Mouse (Mus musculus): ENCODE results near the gene Il25. TPM values are rescaled to one million over a fixed set of nuclear protein-coding genes. Genes with fewer than 3 reads are reported as not detected.
"Not testable (repeated sequence)": the region's sequence is repeated elsewhere in the genome, so short reads cannot be mapped to it uniquely, and the experiment has no call there.

The Il25 gene
- polyA plus RNA-seq, 1 experiment from 2014 or later = not detected

DNA sequence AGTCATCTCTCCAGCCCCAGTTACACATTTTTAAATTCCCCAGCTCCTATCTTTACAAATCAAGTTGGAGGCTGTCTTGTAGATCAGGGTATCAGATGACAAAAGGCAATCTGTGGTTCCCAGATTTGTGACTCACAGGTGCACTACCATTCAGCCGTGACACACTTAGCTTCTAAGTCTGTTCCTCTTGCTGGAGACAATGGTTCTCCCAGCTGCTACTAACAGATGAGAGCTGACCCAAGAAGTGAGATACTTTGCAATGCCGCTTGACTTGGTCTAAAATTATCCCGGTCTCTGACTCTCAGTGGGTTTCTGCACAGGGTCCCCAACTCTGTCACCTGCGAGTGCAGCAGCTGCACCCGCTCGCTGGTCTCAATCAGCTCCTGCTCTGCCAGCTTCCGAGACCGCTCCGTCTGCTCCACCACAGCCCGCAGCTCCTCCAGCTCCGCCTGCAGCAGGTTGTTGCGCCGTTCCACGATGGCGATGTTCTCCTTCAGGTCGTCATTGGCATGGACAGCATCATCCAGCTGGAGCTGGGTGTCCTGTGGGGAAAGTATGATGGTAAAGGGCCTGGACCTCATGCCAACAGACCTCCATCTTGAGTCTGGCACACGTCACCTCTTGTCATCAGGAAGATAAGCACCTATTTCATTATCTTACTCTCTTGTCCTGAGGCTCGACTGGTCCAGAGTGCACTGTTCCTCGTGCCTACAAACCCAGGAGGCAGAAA lies 13.6 kb downstream of the Il25 start:
- H3K4me1 ChIP-seq (ENCODE audit: control insufficient read depth, insufficient read depth, low read length) = no peaks in the 10 kb centered on the region
- H3K27me3 ChIP-seq (ENCODE audit: control insufficient read depth, insufficient read depth, low read length) = no peaks in the 10 kb centered on the region
- 72% methylated on average over 19 of the region's 19 CpGs for WGBS
- no peak overlapping the region for H3K9ac ChIP-seq (ENCODE audit: low read length)
- no peak for ATAC-seq (ENCODE audit: insufficient read depth, low FRiP score)
- H3K27ac ChIP-seq (ENCODE audit: low read length) = no peak overlapping the region
- H3K36me3 ChIP-seq (ENCODE audit: control insufficient read depth, insufficient read depth, low read length) = no peaks in the 10 kb centered on the region
- no peak overlapping the region for H3K4me3 ChIP-seq (replicated peaks; ENCODE audit: low read length)
- no peak overlapping the region for H3K4me2 ChIP-seq (ENCODE audit: low read depth, low read length)
- H3K9me3 ChIP-seq (replicated peaks; ENCODE audit: control insufficient read depth, low read length) = no peaks in the 10 kb centered on the region

DNA sequence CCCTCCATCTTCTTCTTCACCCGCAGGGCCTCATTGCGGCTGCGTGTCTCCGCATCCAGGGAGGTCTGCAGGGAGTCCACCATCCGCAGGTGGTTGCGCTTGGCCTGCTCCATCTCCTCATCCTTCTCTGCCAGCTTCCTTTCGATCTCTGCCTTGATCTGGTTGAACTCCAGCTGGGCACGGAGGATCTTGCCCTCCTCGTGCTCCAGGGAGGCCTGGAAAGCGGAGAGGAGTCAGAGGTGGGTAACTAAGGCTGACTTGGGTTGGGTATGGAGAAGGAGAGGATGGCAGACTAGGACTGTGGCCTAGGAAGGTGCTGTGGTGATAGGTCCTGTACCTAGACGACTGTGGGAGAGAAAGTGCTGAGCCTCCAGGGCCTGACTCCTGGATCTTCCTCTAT lies 14.5 kb downstream of the Il25 start:
- H3K4me2 ChIP-seq (ENCODE audit: low read depth, low read length); H3K9ac ChIP-seq (ENCODE audit: low read length); H3K27me3 ChIP-seq (ENCODE audit: control insufficient read depth, insufficient read depth, low read length); H3K4me1 ChIP-seq (ENCODE audit: control insufficient read depth, insufficient read depth, low read length); H3K36me3 ChIP-seq (ENCODE audit: control insufficient read depth, insufficient read depth, low read length); H3K9me3 ChIP-seq (replicated peaks; ENCODE audit: control insufficient read depth, low read length); ATAC-seq (ENCODE audit: insufficient read depth, low FRiP score); H3K27ac ChIP-seq (ENCODE audit: low read length); H3K4me3 ChIP-seq (replicated peaks; ENCODE audit: low read length): not testable (repeated sequence)
- WGBS = 86% methylated on average over 10 of the region's 11 CpGs

DNA sequence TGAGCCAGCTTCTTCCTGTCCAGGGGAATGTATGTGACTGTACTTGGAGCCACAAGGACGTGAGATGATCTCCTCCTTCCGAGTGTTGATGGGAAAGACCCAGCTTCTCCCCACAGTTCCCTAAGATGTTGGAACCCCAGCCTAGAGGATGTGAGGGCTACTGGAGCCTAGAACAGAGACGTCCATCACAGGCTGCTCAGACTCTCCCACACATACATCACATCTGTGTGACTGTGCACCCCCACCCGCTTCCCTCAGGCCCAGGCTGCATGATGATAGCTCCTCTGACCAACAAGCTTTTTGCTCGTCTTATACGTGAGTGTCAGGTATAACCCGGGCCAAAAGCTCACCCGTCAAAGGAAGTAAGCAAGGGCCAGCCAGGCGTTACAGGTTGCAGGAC lies 16.3 kb downstream of the Il25 start:
- H3K9ac ChIP-seq (ENCODE audit: low read length) = no peak overlapping the region
- H3K4me3 ChIP-seq (replicated peaks; ENCODE audit: low read length) = no peak overlapping the region
- H3K4me1 ChIP-seq (ENCODE audit: control insufficient read depth, insufficient read depth, low read length) = no peaks in the 10 kb centered on the region
- H3K27ac ChIP-seq (ENCODE audit: low read length) = no peak overlapping the region
- no peak for ATAC-seq (ENCODE audit: insufficient read depth, low FRiP score)
- H3K27me3 ChIP-seq (ENCODE audit: control insufficient read depth, insufficient read depth, low read length) = no peaks in the 10 kb centered on the region
- no peaks in the 10 kb centered on the region for H3K36me3 ChIP-seq (ENCODE audit: control insufficient read depth, insufficient read depth, low read length)
- no peaks in the 10 kb centered on the region for H3K9me3 ChIP-seq (replicated peaks; ENCODE audit: control insufficient read depth, low read length)
- no peak overlapping the region for H3K4me2 ChIP-seq (ENCODE audit: low read depth, low read length)
- WGBS = 81% methylated on average over 9 of the region's 9 CpGs

DNA sequence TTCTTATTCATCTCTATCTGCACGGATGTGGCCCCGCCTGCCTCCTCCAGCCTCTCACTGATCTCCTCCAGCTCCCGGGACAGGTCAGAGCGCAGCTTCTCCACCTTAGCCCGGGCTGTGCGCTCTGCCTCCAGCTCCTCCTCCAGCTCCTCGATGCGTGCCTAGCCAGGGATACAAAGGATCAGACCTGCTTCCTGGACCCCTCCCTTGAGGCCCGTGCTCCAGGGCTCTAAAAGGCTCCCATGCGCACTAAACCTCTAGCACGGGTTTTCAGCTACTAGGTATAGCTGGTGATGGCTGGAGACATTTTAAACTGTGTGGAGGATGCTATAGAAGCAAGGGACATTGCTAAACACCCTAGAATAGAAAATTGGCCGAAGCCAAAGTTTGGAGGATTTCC lies 18.0 kb downstream of the Il25 start:
- no peak for ATAC-seq (ENCODE audit: insufficient read depth, low FRiP score)
- Histone ChIP-seq H3K36me3 (ENCODE audit: control insufficient read depth, insufficient read depth, low read length) (no peaks in the 10 kb centered on the region), H3K27ac (ENCODE audit: low read length) (no peak overlapping the region), H3K4me1 (ENCODE audit: control insufficient read depth, insufficient read depth, low read length) (no peaks in the 10 kb centered on the region), H3K4me2 (ENCODE audit: low read depth, low read length) (no peak overlapping the region), H3K27me3 (ENCODE audit: control insufficient read depth, insufficient read depth, low read length) (no peaks in the 10 kb centered on the region), H3K9ac (ENCODE audit: low read length) (no peak overlapping the region), H3K9me3 (replicated peaks; ENCODE audit: control insufficient read depth, low read length) (no peaks in the 10 kb centered on the region), H3K4me3 (replicated peaks; ENCODE audit: low read length) (no peak overlapping the region)
- 52% methylated on average over 12 of the region's 12 CpGs for WGBS

DNA sequence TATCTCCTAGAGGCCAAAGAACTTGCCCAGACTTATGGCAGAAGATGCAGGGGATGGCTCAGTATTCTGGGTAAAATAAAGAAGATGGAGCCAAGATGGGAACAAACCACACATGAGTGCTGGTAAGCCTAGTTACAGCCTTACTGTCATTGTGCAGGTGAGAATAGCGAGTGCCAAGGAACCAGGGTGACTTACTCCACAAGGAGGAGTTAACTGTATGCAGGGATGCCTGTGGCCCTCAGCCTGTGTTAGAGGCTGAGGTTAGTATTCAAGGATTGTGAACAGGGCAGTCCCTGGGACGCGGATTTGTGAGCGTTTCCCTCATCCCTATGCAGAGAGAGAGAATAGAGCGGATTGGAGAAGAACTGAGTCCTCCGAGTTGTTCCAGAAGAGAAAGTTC lies 19.1 kb downstream of the Il25 start:
- H3K36me3 ChIP-seq (ENCODE audit: control insufficient read depth, insufficient read depth, low read length) = no peaks in the 10 kb centered on the region
- no peak overlapping the region for H3K4me3 ChIP-seq (replicated peaks; ENCODE audit: low read length)
- no peak overlapping the region for H3K27ac ChIP-seq (ENCODE audit: low read length)
- no peak overlapping the region for H3K4me2 ChIP-seq (ENCODE audit: low read depth, low read length)
- WGBS = 81% methylated on average over 6 of the region's 6 CpGs
- no peak for ATAC-seq (ENCODE audit: insufficient read depth, low FRiP score)
- no peaks in the 10 kb centered on the region for H3K27me3 ChIP-seq (ENCODE audit: control insufficient read depth, insufficient read depth, low read length)
- H3K9ac ChIP-seq (ENCODE audit: low read length) = no peak overlapping the region
- no peaks in the 10 kb centered on the region for H3K4me1 ChIP-seq (ENCODE audit: control insufficient read depth, insufficient read depth, low read length)
- H3K9me3 ChIP-seq (replicated peaks; ENCODE audit: control insufficient read depth, low read length) = no peaks in the 10 kb centered on the region

DNA sequence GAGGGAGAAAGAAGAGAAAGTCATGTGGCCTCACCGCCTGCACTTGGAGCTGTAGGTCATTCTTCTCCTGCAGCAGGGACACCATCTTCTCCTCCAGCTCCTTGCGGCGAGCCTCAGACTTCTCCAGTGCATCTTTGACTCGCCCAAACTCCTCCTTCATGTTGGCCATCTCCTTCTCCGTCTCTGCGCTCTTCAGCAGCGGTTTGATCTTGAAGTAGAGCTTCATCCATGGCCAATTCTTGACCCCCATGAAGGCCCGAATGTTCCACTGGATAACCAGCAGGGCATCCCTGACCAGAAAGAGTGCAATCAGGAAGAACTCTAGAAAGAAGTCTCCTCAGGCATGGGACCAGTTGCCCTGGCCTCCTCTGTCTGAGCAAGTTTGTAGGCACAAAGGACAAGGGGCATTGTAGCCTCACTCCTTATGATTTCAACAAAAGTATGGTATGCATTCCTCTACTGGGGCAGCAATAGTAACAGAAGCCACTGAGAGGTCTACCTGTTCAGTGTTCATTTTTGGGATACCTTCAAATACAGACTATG lies 21.2 kb downstream of the Il25 start:
- Histone ChIP-seq H3K4me1 (ENCODE audit: control insufficient read depth, insufficient read depth, low read length) (no peaks in the 10 kb centered on the region), H3K9me3 (replicated peaks; ENCODE audit: control insufficient read depth, low read length) (no peaks in the 10 kb centered on the region), H3K4me2 (ENCODE audit: low read depth, low read length) (no peak overlapping the region), H3K36me3 (ENCODE audit: control insufficient read depth, insufficient read depth, low read length) (no peaks in the 10 kb centered on the region), H3K4me3 (replicated peaks; ENCODE audit: low read length) (no peak overlapping the region), H3K27ac (ENCODE audit: low read length) (no peak overlapping the region), H3K9ac (ENCODE audit: low read length) (no peak overlapping the region), H3K27me3 (ENCODE audit: control insufficient read depth, insufficient read depth, low read length) (no peaks in the 10 kb centered on the region)
- WGBS = 92% methylated on average over 8 of the region's 8 CpGs
- no peak for ATAC-seq (ENCODE audit: insufficient read depth, low FRiP score)

DNA sequence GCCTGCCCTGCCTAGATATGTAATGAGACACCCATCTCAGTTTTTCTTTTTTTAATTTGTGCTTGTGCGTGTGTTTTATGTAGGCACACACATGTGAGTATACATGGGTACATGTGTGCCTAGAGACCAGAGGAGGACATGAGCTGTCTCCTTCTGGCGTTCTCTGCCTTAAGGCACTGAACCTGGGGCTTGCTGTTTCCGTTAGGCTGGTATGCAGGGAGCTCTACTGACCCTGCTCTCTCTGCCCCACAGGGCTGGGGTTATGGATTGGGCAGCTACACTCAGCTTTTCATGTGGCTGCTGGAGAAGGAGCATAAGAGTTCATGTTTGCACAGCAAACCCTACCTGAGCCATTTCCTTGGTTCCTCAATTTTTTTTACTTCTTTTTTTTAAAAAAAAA lies 22.0 kb downstream of the Il25 start:
- no peaks in the 10 kb centered on the region for H3K36me3 ChIP-seq (ENCODE audit: control insufficient read depth, insufficient read depth, low read length)
- H3K9ac ChIP-seq (ENCODE audit: low read length) = no peak overlapping the region
- no peak overlapping the region for H3K27ac ChIP-seq (ENCODE audit: low read length)
- no peaks in the 10 kb centered on the region for H3K9me3 ChIP-seq (replicated peaks; ENCODE audit: control insufficient read depth, low read length)
- H3K27me3 ChIP-seq (ENCODE audit: control insufficient read depth, insufficient read depth, low read length) = no peaks in the 10 kb centered on the region
- WGBS = 73% methylated on average over 3 of the region's 3 CpGs
- no peak overlapping the region for H3K4me2 ChIP-seq (ENCODE audit: low read depth, low read length)
- no peak overlapping the region for H3K4me3 ChIP-seq (replicated peaks; ENCODE audit: low read length)
- H3K4me1 ChIP-seq (ENCODE audit: control insufficient read depth, insufficient read depth, low read length) = no peaks in the 10 kb centered on the region
- ATAC-seq (ENCODE audit: insufficient read depth, low FRiP score) = no peak

DNA sequence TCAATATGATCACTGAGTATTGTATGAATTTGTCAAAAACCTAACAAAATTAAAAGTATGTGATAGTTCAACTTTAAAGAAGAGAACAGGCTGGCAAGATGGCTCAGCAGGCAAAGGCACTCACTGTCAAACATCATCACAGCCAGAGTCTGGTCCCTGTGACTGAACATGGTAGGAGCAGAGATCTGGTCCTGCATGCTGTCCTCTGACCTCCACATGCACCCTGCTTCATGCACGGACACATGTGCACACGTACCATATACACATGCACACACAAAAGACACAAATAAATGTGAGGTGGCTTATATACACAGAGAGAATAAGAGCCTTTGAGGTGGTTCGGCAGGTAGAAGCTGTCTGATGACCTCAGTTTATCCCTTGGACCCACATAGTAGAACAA lies 23.0 kb downstream of the Il25 start:
- Histone ChIP-seq H3K27me3 (ENCODE audit: control insufficient read depth, insufficient read depth, low read length) (no peaks in the 10 kb centered on the region), H3K9ac (ENCODE audit: low read length) (no peak overlapping the region), H3K4me1 (ENCODE audit: control insufficient read depth, insufficient read depth, low read length) (no peaks in the 10 kb centered on the region), H3K4me2 (ENCODE audit: low read depth, low read length) (no peak overlapping the region), H3K9me3 (replicated peaks; ENCODE audit: control insufficient read depth, low read length) (no peaks in the 10 kb centered on the region), H3K27ac (ENCODE audit: low read length) (no peak overlapping the region), H3K36me3 (ENCODE audit: control insufficient read depth, insufficient read depth, low read length) (no peaks in the 10 kb centered on the region), H3K4me3 (replicated peaks; ENCODE audit: low read length) (no peak overlapping the region)
- ATAC-seq (ENCODE audit: insufficient read depth, low FRiP score) = no peak
- 72% methylated on average over 3 of the region's 3 CpGs for WGBS

DNA sequence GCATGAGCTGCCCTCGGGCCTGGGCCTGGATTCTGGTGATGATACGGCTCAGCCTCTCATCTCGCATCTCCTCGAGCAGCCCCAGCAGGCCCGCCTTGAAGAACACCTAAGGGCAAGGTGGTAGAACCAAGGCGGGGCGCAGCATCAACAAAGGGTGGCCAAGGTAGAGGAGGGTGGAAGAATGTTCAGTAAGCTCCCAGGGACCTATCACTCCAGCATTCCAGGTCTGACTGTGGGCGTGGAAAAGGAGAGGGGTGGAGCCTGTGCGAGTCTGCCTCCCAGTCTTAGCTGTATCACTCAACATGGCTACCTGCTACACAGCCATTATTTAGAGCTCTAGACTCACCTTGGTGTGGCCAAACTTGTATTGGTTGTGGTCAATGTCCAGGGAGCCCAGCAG lies 24.0 kb downstream of the Il25 start:
- no peak overlapping the region for H3K4me2 ChIP-seq (ENCODE audit: low read depth, low read length)
- no peaks in the 10 kb centered on the region for H3K9me3 ChIP-seq (replicated peaks; ENCODE audit: control insufficient read depth, low read length)
- H3K4me1 ChIP-seq (ENCODE audit: control insufficient read depth, insufficient read depth, low read length) = no peaks in the 10 kb centered on the region
- no peaks in the 10 kb centered on the region for H3K36me3 ChIP-seq (ENCODE audit: control insufficient read depth, insufficient read depth, low read length)
- 78% methylated on average over 9 of the region's 9 CpGs for WGBS
- ATAC-seq (ENCODE audit: insufficient read depth, low FRiP score) = no peak
- no peak overlapping the region for H3K4me3 ChIP-seq (replicated peaks; ENCODE audit: low read length)
- no peaks in the 10 kb centered on the region for H3K27me3 ChIP-seq (ENCODE audit: control insufficient read depth, insufficient read depth, low read length)
- H3K9ac ChIP-seq (ENCODE audit: low read length) = no peak overlapping the region
- no peak overlapping the region for H3K27ac ChIP-seq (ENCODE audit: low read length)

Measured in stomach, embryonic 16.5 days (tissue).